Mouse (Mus musculus): ENCODE measurements around the gene Gcnt4. TPM values are rescaled to one million over a fixed set of nuclear protein-coding genes. Genes with fewer than 3 reads are reported as not detected.

Gene Gcnt4
- total and polyA plus RNA-seq, 3 experiments: not detected

DNA sequence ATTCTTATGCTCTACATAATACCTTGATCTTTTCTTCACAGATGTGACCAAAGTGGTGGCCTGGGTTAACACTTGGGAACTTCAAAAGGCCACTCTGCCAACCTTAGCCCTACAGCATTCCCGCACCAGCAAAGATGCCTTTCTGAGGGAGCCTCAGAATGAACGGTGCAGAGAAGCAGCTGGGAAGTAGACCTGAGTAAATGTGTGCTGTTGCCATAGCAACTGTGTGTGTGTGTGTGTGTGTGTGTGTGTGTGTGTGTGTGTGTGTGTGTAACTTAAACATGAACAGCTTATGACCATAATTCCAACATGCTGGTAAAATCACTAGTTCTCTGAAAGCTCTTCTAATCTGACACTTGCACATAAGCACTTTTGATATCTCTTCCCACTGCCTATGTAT lies 27.4 kb downstream of the Gcnt4 start:
- Histone ChIP-seq H3K9me3 (replicated peaks; ENCODE audit: low read length) (peaks cover 3% of the 10 kb centered on the region), H3K4me2 (ENCODE audit: insufficient read depth, low read depth, poor library complexity, severe bottlenecking) (no peak overlapping the region), H3K9ac (ENCODE audit: insufficient read depth, low read depth) (no peak overlapping the region), H3K27me3 (replicated peaks) (no peaks in the 10 kb centered on the region), H3K4me3 (replicated peaks in 1 of 3; ENCODE audit: low read depth in 2 of 3, low read length in 2 of 3, poor library complexity in 1 of 3) (no peak overlapping the region), H3K79me2 (replicated peaks; ENCODE audit: control insufficient read depth, extremely low read depth, insufficient read depth, poor library complexity, severe bottlenecking) (no peaks in the 10 kb centered on the region), H3K4me1 (ENCODE audit: control insufficient read depth in 1 of 2, insufficient read depth in 2 of 2) (no peaks in the 10 kb centered on the region), H3K36me3 (replicated peaks in 1 of 2; ENCODE audit: control insufficient read depth in 1 of 2, insufficient read depth in 1 of 2, low read length in 1 of 2) (no peaks in the 10 kb centered on the region), H3K27ac (ENCODE audit: insufficient read depth, low read depth) (no peak overlapping the region)
- TF ChIP-seq UBTF (IDR thresholded peaks at IDR 0.05; ENCODE audit: low read depth, low read length): no peak
- TF ChIP-seq CHD1 (IDR thresholded peaks at IDR 0.05; ENCODE audit: low read depth, low read length): no peak
- TF ChIP-seq NRF1 (IDR thresholded peaks at IDR 0.05; ENCODE audit: low read depth, low read length): no peak
- TF ChIP-seq POLR2A (IDR thresholded peaks at IDR 0.05; ENCODE audit: low read depth, low read length): no peak
- TF ChIP-seq SIN3A (IDR thresholded peaks at IDR 0.05; ENCODE audit: low read length): no peak
- TF ChIP-seq E2F4 (IDR thresholded peaks at IDR 0.05; ENCODE audit: insufficient replicate concordance, low read depth, low read length): no peak
- TF ChIP-seq ELF1 (IDR thresholded peaks at IDR 0.05; ENCODE audit: low read depth, low read length): no peak
- TF ChIP-seq USF1 (IDR thresholded peaks at IDR 0.05; ENCODE audit: low read depth, low read length): no peak
- no peak for TF ChIP-seq NELFE (IDR thresholded peaks at IDR 0.05; ENCODE audit: low read depth, low read length)
- TF ChIP-seq JUND (conservative IDR thresholded peaks at IDR 0.05; ENCODE audit: low read depth, low read length): no peak
- no peak for TF ChIP-seq ZKSCAN1 (IDR thresholded peaks at IDR 0.05; ENCODE audit: borderline replicate concordance, low read depth, low read length)
- TF ChIP-seq MEF2A (IDR thresholded peaks at IDR 0.05; ENCODE audit: borderline replicate concordance, low read depth, low read length): no peak
- no peak for TF ChIP-seq PAX5 (IDR thresholded peaks at IDR 0.05; ENCODE audit: low read length)
- TF ChIP-seq SMC3 (IDR thresholded peaks at IDR 0.05; ENCODE audit: low read depth, low read length): no peak
- no peak for TF ChIP-seq ZNF384 (IDR thresholded peaks at IDR 0.05; ENCODE audit: low read depth, low read length)
- TF ChIP-seq ZMIZ1 (IDR thresholded peaks at IDR 0.05; ENCODE audit: low read depth, low read length): no peak
- no peak for TF ChIP-seq MYC (IDR thresholded peaks at IDR 0.05; ENCODE audit: low read depth, low read length)
- in situ Hi-C loops (cut with MboI; ENCODE audit: low pct_ligation_motif_present, low pct_unique_long_range_greater_than_20kb, low sequenced_read_pairs): no loop called here
- DNase-seq (ENCODE audit: extremely low read depth): no peak
- dilution Hi-C loops (cut with MboI; ENCODE audit: extremely low pct_ligation_motif_present, extremely low pct_unique_long_range_greater_than_20kb, low sequenced_read_pairs): no loop called here

DNA sequence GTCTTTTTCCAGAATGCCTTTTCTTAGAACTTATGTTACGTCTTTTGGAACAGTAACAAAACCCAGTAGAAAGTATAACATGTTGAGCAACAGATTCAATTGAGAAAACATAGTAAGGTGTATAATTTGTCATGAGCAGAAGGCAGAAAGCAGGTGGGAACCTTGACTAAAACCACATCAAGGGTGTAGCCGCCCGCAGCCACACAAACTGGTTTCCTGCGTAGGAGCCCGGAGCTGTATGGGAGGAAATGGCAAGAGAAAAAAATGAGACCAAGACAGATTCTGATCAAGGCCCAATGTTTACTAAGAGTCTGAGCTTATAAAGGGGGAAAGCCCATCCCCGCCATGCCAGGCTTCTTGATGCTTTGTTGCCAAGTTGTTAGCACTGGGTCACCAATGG lies 32.0 kb downstream of the Gcnt4 start:
- H3K27ac ChIP-seq (ENCODE audit: insufficient read depth, low read depth): no peak overlapping the region
- no peak for DNase-seq (ENCODE audit: extremely low read depth)
- no peaks in the 10 kb centered on the region for H3K4me1 ChIP-seq (ENCODE audit: control insufficient read depth in 1 of 2, insufficient read depth in 2 of 2)
- in situ Hi-C loops (cut with MboI; ENCODE audit: low pct_ligation_motif_present, low pct_unique_long_range_greater_than_20kb, low sequenced_read_pairs) (no loop called here), dilution Hi-C loops (cut with MboI; ENCODE audit: extremely low pct_ligation_motif_present, extremely low pct_unique_long_range_greater_than_20kb, low sequenced_read_pairs) (no loop called here)
- H3K4me3 ChIP-seq (replicated peaks in 1 of 3; ENCODE audit: low read depth in 2 of 3, low read length in 2 of 3, poor library complexity in 1 of 3): no peak overlapping the region
- no peaks in the 10 kb centered on the region for H3K9me3 ChIP-seq (replicated peaks; ENCODE audit: low read length)
- H3K9ac ChIP-seq (ENCODE audit: insufficient read depth, low read depth): no peak overlapping the region
- no peaks in the 10 kb centered on the region for H3K27me3 ChIP-seq (replicated peaks)
- no peaks in the 10 kb centered on the region for H3K79me2 ChIP-seq (replicated peaks; ENCODE audit: control insufficient read depth, extremely low read depth, insufficient read depth, poor library complexity, severe bottlenecking)
- no peak overlapping the region for H3K4me2 ChIP-seq (ENCODE audit: insufficient read depth, low read depth, poor library complexity, severe bottlenecking)
- TF ChIP-seq ETS1 (conservative IDR thresholded peaks at IDR 0.05; ENCODE audit: low read depth, low read length) (no peak), MYC (IDR thresholded peaks at IDR 0.05; ENCODE audit: low read depth, low read length) (no peak), PAX5 (IDR thresholded peaks at IDR 0.05; ENCODE audit: low read length) (no peak), KAT2A (IDR thresholded peaks at IDR 0.05; ENCODE audit: insufficient replicate concordance, low read length) (no peak), ZMIZ1 (IDR thresholded peaks at IDR 0.05; ENCODE audit: low read depth, low read length) (no peak), RCOR1 (conservative IDR thresholded peaks at IDR 0.05; ENCODE audit: low read depth, low read length) (no peak), IRF4 (IDR thresholded peaks at IDR 0.05; ENCODE audit: low read depth, low read length) (no peak), ZKSCAN1 (IDR thresholded peaks at IDR 0.05; ENCODE audit: borderline replicate concordance, low read depth, low read length) (no peak), CTCF (conservative IDR thresholded peaks at IDR 0.05 in 1 of 2, IDR thresholded peaks at IDR 0.05 in 1 of 2; ENCODE audit: low read depth in 2 of 2, low read length in 2 of 2) (no peak), MEF2A (IDR thresholded peaks at IDR 0.05; ENCODE audit: borderline replicate concordance, low read depth, low read length) (no peak), JUND (conservative IDR thresholded peaks at IDR 0.05; ENCODE audit: low read depth, low read length) (no peak), EP300 (IDR thresholded peaks at IDR 0.05; ENCODE audit: low read length) (no peak), RAD21 (IDR thresholded peaks at IDR 0.05; ENCODE audit: low read depth, low read length) (no peak), ELF1 (IDR thresholded peaks at IDR 0.05; ENCODE audit: low read depth, low read length) (no peak), HCFC1 (IDR thresholded peaks at IDR 0.05; ENCODE audit: low read depth, low read length) (no peak)
- no peaks in the 10 kb centered on the region for H3K36me3 ChIP-seq (replicated peaks in 1 of 2; ENCODE audit: control insufficient read depth in 1 of 2, insufficient read depth in 1 of 2, low read length in 1 of 2)

Data from CH12.LX (cell line).